Mouse (Mus musculus) testis, adult 2 months (tissue): ENCODE data around the gene Smagp.

Experiments used
- CTCF ChIP-seq: fragments of 200-500 bp; IDR thresholded peaks from 2 replicates; pipeline ENCODE4 v1.5.1; 2012; ENCODE audit warnings: low read depth, mild to moderate bottlenecking, inconsistent platforms, low read length, moderate library complexity; ENCODE audit not compliant: control insufficient read depth, insufficient read depth, insufficient replicate concordance
- POLR2A ChIP-seq: fragments of 200-500 bp; IDR thresholded peaks from 2 replicates; pipeline ENCODE4 v1.6.1; 2012; ENCODE audit warnings: low read depth, mild to moderate bottlenecking, inconsistent platforms, low read length, moderate library complexity; ENCODE audit not compliant: control insufficient read depth

GRCm38 (mm10) chr15:100685255-100685654 is 48.5 kb upstream of the Smagp start:
- TF ChIP-seq CTCF (no peak), POLR2A (no peak)
